Mouse (Mus musculus) intestine, embryonic 14.5 days (tissue): ENCODE data around the gene Wdr24. TPM values are rescaled to one million over a fixed set of nuclear protein-coding genes. Genes with fewer than 3 reads are reported as not detected.
A peak's percentile ranks its signal among the peaks of the same experiment; 100 is the strongest.

ENCODE experiments used
- ATAC-seq: fragments of 200-750 bp; cut with Nextera tagmentation; replicated peaks from 2 replicates; pipeline ENCODE4 v1.8.0; 2017; ENCODE audit warnings: low read depth, moderate number of reproducible peaks, moderate TSS enrichment, moderate library complexity; ENCODE audit not compliant: low FRiP score, low TSS enrichment
- DNase-seq: peaks from one replicate; pipeline ENCODE4 v3.0.0-alpha.2; 2018; ENCODE audit warnings: low spot score
- H3K27ac ChIP-seq: fragments of 300-500 bp; sonication (generic); 2 replicates; pipeline ENCODE4 v1.5.1; 2014; ENCODE audit warnings: low read depth, mild to moderate bottlenecking, control low read depth
- H3K27me3 ChIP-seq: fragments of 300-500 bp; sonication (generic); replicated peaks from 2 replicates; pipeline ENCODE4 v1.6.1; 2014; ENCODE audit warnings: low read length, control low read depth; ENCODE audit not compliant: control insufficient read depth, insufficient read depth
- H3K36me3 ChIP-seq: fragments of 300-500 bp; sonication (generic); 2 replicates; pipeline ENCODE4 v1.6.1; 2014; ENCODE audit warnings: low read length, control low read depth; ENCODE audit not compliant: control insufficient read depth, insufficient read depth
- H3K4me1 ChIP-seq: fragments of 300-500 bp; sonication (generic); replicated peaks from 2 replicates; pipeline ENCODE4 v1.6.1; 2014; ENCODE audit warnings: low read length, control low read depth, mixed read lengths; ENCODE audit not compliant: control insufficient read depth, insufficient read depth
- H3K4me2 ChIP-seq: fragments of 300-500 bp; sonication (generic); 2 replicates; pipeline ENCODE4 v1.6.1; 2014; ENCODE audit warnings: low read length
- H3K4me3 ChIP-seq: fragments of 300-500 bp; sonication (generic); 2 replicates; pipeline ENCODE4 v1.5.1; 2014; ENCODE audit warnings: low read depth, low read length, control low read depth, mixed read lengths
- H3K9ac ChIP-seq: fragments of 300-500 bp; sonication (generic); 2 replicates; pipeline ENCODE4 v1.6.1; 2014; ENCODE audit warnings: mild to moderate bottlenecking, low read length
- H3K9me3 ChIP-seq: fragments of 300-500 bp; sonication (generic); 2 replicates; pipeline ENCODE4 v1.6.1; 2016; ENCODE audit warnings: low read length, control low read depth; ENCODE audit not compliant: control insufficient read depth
- WGBS: fragments of 180-500 bp; shearing (Covaris S2); extraction: QIAGEN DNeasy Blood & Tissue Kit; methylation state at CpG from one replicate; pipeline ENCODE4 v1.1.7; 2014; 5-methylcytosine and 5-hydroxymethylcytosine counted together
- polyA plus RNA-seq: library from polyadenylated mRNA; unstranded; fragments of >200 nt; fragmentation: Nextera tagmentation; extraction: Ambion mirVana; gene quantifications from 2 replicates; pipeline ENCODE4 v1.2.1, GENCODE M21; 2014

The Wdr24 gene
- polyA plus RNA-seq, 1 experiment from 2014 or later, result 29.4 TPM

DNA sequence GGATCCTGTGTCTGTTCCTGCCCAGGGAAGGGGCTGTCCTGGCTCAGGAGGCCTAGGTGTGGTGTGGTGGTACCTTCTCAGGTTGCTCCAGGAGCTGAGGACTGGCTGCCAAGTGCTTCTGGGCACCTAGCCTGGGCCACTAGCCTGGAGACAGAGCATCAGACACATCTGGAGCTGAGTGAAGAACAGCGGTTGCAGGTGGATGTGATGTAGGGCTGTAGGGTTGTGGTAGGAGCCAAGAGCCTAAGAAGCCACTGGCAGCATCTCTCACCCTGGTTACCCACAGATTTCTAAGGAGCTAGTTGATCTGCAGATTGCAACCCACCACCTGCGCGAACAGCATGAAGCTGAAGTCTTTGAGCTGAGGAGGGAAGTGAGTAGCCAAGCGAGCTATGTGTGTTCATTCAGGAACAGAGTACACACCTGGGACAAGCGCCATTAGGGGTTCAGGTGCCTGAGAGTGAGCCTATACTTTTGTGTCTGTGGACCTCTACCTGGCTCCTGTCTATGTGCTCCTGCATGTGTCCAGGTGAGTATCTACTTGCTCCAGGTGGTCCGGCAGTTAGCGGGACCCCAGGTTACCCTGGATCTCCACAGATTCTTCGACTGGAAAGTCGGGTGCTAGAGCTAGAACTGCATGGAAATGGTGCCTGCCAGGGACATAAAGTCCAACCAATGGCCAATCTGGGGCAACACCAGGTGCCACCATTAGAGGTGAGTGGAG lies 36.5 kb upstream of the Wdr24 start:
- Histone ChIP-seq H3K9me3 (no peaks in the 10 kb centered on the region), H3K4me2 (no peak overlapping the region), H3K27me3 (no peaks in the 10 kb centered on the region), H3K4me3 (no peak overlapping the region), H3K4me1 (peaks cover 23% of the 10 kb centered on the region), H3K9ac (no peak overlapping the region), H3K27ac (no peak overlapping the region), H3K36me3 (peaks cover 43% of the 10 kb centered on the region)
- no peak for ATAC-seq
- no peak for DNase-seq
- WGBS, result 89% methylated on average over 9 of the region's 9 CpGs

- H3K4me2 ChIP-seq, result peak overlapping the region; percentile 91
- H3K9ac ChIP-seq, result peak overlapping the region; percentile 74
- peaks cover 27% of the 10 kb centered on the region for H3K36me3 ChIP-seq
- peaks cover 30% of the 10 kb centered on the region for H3K4me1 ChIP-seq
- no peaks in the 10 kb centered on the region for H3K27me3 ChIP-seq
- ATAC-seq, result peak; percentile 3; the same call in 1 of the 2 replicates
- 27% methylated on average over 19 of the region's 19 CpGs for WGBS
- peak overlapping the region; percentile 98; the same call in 1 of the 2 replicates for H3K27ac ChIP-seq
- peak overlapping the region; percentile 88 for H3K4me3 ChIP-seq
- no peaks in the 10 kb centered on the region for H3K9me3 ChIP-seq
- no peak for DNase-seq
Observed at GRCm38 (mm10) chr17:25791320-25791842, 32.0 kb upstream of the Wdr24 start.

GRCm38 (mm10) chr17:25791843-25792527 lies 31.4 kb upstream of the Wdr24 start:
- Histone ChIP-seq H3K9me3 (no peaks in the 10 kb centered on the region), H3K4me1 (peaks cover 30% of the 10 kb centered on the region), H3K4me3 (peak overlapping the region; percentile 88), H3K27me3 (no peaks in the 10 kb centered on the region), H3K36me3 (peaks cover 27% of the 10 kb centered on the region), H3K27ac (peak overlapping the region; percentile 98), H3K4me2 (peak overlapping the region; percentile 91), H3K9ac (peak overlapping the region; percentile 74)
- peak; percentile 97 for DNase-seq
- ATAC-seq, result peak; percentile 71
- WGBS, result under 1% methylated on average over 45 of the region's 45 CpGs

GRCm38 (mm10) chr17:25792615-25793014 lies 30.8 kb upstream of the Wdr24 start, which contains the start of gene Fam173a:
Gene Fam173a (minus strand): TSS chr17:25792901.
- DNase-seq (no peak), ATAC-seq (peak; percentile 66)
- peaks cover 21% of the 10 kb centered on the region for H3K36me3 ChIP-seq
- under 1% methylated on average over 14 of the region's 14 CpGs for WGBS
- peak within 1 kb of the TSS; percentile 98 for H3K27ac ChIP-seq
- peak within 1 kb of the TSS; percentile 74 for H3K9ac ChIP-seq
- no peaks in the 10 kb centered on the region for H3K9me3 ChIP-seq
- peaks cover 35% of the 10 kb centered on the region for H3K4me1 ChIP-seq
- H3K4me3 ChIP-seq, result peak within 1 kb of the TSS; percentile 88
- no peaks in the 10 kb centered on the region for H3K27me3 ChIP-seq
- H3K4me2 ChIP-seq, result peak within 1 kb of the TSS; percentile 91

DNA sequence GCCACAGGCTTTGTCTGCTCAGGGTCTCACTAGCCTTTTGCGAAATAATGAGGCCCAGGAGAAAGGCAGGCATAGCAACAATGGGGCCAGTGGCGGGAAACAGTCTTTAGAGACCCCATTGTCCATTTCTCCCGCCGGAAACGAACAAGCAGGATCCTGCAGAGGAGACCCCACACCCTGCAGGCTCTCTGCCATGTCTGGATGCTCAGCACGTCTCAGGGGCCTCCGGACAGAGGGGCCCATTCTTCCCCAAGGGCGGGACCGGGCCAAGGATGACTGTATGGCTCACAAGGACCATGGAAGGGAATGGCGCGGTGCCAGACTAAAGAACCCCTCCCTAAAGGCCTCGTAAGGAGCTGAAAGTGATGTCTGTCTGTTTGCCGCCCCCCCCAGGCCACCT lies 29.2 kb upstream of the Wdr24 start:
- no peaks in the 10 kb centered on the region for H3K27me3 ChIP-seq
- ATAC-seq (no peak), DNase-seq (no peak)
- no peak overlapping the region for H3K4me3 ChIP-seq
- H3K4me1 ChIP-seq, result peaks cover 35% of the 10 kb centered on the region
- WGBS, result 76% methylated on average over 13 of the region's 13 CpGs
- peak overlapping the region; percentile 98; the same call in 1 of the 2 replicates for H3K27ac ChIP-seq
- peaks cover 9% of the 10 kb centered on the region for H3K36me3 ChIP-seq
- no peak overlapping the region for H3K4me2 ChIP-seq
- H3K9me3 ChIP-seq, result no peaks in the 10 kb centered on the region
- no peak overlapping the region for H3K9ac ChIP-seq

DNA sequence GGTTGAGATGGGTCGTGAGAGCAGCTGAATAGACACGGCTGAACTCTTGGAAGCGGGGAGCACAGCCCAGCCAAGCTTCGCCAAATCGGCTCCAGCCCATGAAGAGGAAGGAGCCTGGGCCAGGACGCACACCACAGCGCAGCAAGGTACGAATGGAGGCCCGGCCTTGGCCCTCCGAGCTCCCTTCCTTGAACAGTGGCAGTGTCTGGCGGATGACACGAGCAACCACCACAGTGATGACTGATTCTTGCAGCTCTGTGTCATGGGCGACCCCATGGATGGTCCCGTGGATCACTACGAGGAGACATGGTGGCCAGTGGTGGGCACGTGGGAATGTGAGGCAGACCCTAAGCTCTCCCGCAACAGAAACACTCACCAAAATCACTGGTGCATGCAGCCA lies 28.4 kb upstream of the Wdr24 start:
- ATAC-seq, result no peak
- peak overlapping the region; percentile 96 for H3K4me2 ChIP-seq

GRCm38 (mm10) chr17:25795609-25796092 lies 27.8 kb upstream of the Wdr24 start, which contains the start of gene AC134908.4:
Gene AC134908.4 (minus strand): TSS chr17:25795659.
- Histone ChIP-seq H3K27ac (peak within 1 kb of the TSS; percentile 47; the same call in 1 of the 2 replicates), H3K4me2 (peak within 1 kb of the TSS; percentile 96), H3K27me3 (no peaks in the 10 kb centered on the region), H3K9ac (peak within 1 kb of the TSS; percentile 66), H3K36me3 (no peaks in the 10 kb centered on the region), H3K4me1 (peaks cover 35% of the 10 kb centered on the region), H3K9me3 (no peaks in the 10 kb centered on the region), H3K4me3 (peak within 1 kb of the TSS; percentile 86)
- ATAC-seq (no peak), DNase-seq (no peak)
- WGBS, result 27% methylated on average over 6 of the region's 6 CpGs

More for the DNA sequence above, 28.4 kb upstream of the Wdr24 start:
- WGBS, result 85% methylated on average over 17 of the region's 17 CpGs
- H3K4me1 ChIP-seq, result peaks cover 35% of the 10 kb centered on the region
- peaks cover under 1% of the 10 kb centered on the region; the same call in 1 of the 2 replicates for H3K36me3 ChIP-seq
- no peak for DNase-seq
- 0 out of 2 replicates have a peak overlapping the region, but pooled peaks have one; percentile 86 for H3K4me3 ChIP-seq
- H3K9ac ChIP-seq, result no peak overlapping the region; the same call in 1 of the 2 replicates
- no peaks in the 10 kb centered on the region for H3K27me3 ChIP-seq
- no peaks in the 10 kb centered on the region for H3K9me3 ChIP-seq
- peak overlapping the region; percentile 8; the same call in 1 of the 2 replicates for H3K27ac ChIP-seq

DNA sequence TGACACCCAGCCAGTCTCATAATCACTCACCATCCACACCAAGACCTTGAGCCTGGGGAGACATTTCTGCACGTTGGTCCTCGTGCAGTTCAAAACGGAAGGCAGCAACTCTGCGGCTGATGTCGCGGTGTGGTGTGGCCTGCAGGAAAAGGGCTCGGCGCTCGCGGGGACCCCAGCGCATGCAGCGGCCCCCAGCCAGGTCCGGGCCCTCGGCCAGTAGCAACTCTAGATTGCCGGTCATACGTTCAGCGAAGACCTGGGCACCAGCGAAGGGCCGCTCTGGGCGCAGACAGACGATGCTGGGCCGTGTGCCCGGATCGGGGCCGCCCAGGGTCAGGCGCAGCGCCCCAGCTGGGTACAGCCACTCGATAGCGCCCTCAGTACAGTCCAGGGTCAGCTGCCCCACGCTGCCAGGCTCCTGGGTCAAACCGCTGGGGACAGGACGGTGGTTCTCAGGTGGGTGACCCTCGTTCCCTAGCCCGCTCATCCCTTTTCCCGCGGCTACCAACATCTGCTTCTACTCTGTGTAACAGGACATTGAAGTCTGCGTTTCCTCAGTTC lies 27.1 kb upstream of the Wdr24 start:
- H3K9me3 ChIP-seq, result no peaks in the 10 kb centered on the region
- peaks cover 29% of the 10 kb centered on the region for H3K4me1 ChIP-seq
- H3K9ac ChIP-seq, result peak overlapping the region; percentile 66
- no peaks in the 10 kb centered on the region; the same call in 1 of the 2 replicates for H3K27me3 ChIP-seq
- 0 out of 2 replicates have a peak, but pooled peaks have one; percentile 2 for ATAC-seq
- DNase-seq, result no peak
- WGBS, result 2% methylated on average over 37 of the region's 37 CpGs
- H3K36me3 ChIP-seq, result no peaks in the 10 kb centered on the region
- H3K4me3 ChIP-seq, result peak overlapping the region; percentile 86
- H3K4me2 ChIP-seq, result peak overlapping the region; percentile 96
- H3K27ac ChIP-seq, result peak overlapping the region; percentile 47; the same call in 1 of the 2 replicates
